Mouse (Mus musculus) kidney, adult 2 months (tissue): ENCODE results near the gene Gcdh.

Experiments used
- CTCF ChIP-seq: fragments of 200-500 bp; conservative IDR thresholded peaks from 2 replicates; pipeline ENCODE4 v1.5.1; 2011; ENCODE audit warnings: low read depth, mild to moderate bottlenecking, control low read depth, low read length, moderate library complexity, mixed read lengths; ENCODE audit not compliant: insufficient read depth, insufficient read length
- POLR2A ChIP-seq: fragments of 200-500 bp; IDR thresholded peaks from one replicate; pipeline ENCODE4 v1.6.1; 2011; ENCODE audit warnings: low read depth, low read length, control low read depth

DNA sequence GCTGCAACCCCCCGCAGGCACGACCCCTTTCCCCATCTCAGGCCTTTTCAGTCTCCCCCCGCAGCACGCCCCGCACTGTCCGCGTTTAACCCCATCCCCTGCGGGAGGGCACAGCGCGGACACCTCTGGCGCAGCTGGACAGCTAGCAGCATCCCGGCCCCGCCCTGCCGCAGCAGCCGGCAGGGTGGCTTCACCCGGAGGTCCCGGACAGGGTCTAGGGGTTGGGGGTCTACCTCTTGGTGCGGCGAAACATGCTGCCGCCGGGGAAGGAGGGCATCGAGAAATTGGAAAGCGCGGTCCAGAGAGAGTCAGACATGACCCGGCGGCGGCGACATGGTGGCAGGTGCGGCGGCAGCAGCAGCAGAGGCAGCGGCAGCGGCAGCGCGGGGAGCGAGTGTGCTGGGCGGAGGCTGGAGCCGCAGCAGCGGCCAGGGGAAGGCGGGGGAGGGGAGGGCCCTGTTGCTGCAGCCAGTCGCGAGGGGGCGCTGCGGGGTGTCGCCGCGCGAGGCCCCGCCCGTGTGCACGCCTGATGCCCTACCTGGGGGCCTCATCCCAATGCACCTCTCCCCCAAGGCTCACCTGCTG is 43.3 kb upstream of the Gcdh start, which contains the start of gene Mast1:
- TF ChIP-seq CTCF (peak; percentile 55), POLR2A (no peak)
